Mouse (Mus musculus): ENCODE results near the gene Rnf148. TPM values are rescaled to one million over a fixed set of nuclear protein-coding genes. Genes with fewer than 3 reads are reported as not detected.

Gene Rnf148
- under 1 TPM; 0.44 to 0.80 TPM for total RNA-seq (2021)

DNA sequence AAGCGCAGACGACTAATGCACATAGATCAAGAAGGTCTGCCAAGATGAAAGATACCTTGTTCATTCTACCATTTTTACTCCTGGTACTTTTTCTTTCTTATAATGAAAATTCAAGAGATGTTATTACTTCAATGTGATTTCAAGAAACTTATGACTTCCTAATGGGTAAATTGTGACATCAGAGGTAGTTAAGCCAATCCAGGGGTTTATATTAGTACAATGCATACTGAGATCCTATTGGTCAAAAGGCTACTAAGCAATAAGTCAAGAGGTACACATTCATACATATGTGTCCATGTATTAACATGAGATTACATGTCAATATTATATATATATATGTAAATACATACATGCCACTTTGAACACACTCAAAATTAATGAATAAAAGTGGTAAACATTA is at the start of gene Rnf148:
Gene Rnf148, minus strand, starts transcription at position 101 of the 400 bp plus-strand sequence.
- no peak for DNase-seq (ENCODE audit: extremely low spot score in 1 of 2, low spot score in 1 of 2)

DNA sequence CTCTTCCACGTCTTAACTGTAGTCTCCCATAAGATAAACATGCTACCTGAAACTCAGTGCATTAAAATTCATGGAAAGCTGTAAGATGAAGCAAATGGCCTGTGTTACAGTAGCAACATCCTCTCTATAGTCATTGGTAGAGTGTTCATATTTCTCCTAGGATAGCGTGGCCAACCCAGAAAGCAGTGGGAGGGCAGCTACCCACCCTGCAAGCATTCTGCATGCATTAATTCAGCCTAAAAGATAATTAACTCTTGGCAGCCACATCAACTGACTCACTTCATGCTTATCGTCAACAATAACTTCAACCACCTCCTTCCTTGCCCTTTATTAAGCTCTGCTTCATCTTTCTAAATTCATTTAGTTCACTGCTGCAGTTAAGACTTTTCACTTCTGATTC is 45.9 kb upstream of the Rnf148 start:
- no peak for DNase-seq (ENCODE audit: extremely low spot score in 1 of 2, low spot score in 1 of 2)

DNA sequence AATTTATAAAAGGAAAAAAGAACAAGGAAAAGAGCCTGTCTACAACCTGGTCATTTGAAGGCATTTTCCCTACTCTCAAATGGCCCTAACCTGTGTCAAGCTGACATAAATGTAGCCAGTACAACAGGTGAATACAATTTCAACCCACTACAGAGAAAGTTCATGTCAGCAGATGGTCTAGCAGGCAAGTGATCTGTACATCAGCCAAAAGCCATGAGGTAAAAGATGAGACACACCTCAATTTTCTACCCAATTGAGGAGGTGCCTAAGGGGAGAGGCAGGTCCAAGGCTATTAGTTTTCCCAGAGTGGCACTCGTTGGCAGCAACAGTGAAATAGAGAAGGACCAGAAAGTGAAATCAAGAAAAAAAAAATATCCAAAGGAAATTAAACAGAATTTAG is 23.2 kb upstream of the Rnf148 start:
- DNase-seq (ENCODE audit: extremely low spot score in 1 of 2, low spot score in 1 of 2) = no peak

DNA sequence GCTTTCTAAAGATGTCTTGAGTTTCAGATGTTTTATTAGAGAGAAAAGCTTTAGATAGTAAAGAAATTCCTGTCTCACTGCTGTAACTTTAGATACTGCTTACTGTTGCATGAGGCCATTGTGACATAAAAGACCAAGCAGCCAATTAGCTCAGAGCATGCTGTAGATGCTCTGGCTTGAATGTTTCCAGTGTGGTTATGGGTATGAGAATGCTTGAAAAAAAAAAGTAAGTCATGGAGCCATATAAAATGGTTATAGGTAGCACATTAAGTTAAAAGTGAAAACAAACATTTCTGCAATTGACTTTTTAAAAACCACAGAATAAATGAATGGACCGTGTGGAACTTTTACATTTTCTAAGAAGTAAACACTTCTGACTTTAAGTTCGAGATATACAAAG is 4.7 kb downstream of the Rnf148 start, which contains the start of gene Rnf133:
Gene Rnf133, minus strand, starts transcription at position 101 of the 400 bp plus-strand sequence.
- DNase-seq (ENCODE audit: extremely low spot score in 1 of 2, low spot score in 1 of 2) = no peak

DNA sequence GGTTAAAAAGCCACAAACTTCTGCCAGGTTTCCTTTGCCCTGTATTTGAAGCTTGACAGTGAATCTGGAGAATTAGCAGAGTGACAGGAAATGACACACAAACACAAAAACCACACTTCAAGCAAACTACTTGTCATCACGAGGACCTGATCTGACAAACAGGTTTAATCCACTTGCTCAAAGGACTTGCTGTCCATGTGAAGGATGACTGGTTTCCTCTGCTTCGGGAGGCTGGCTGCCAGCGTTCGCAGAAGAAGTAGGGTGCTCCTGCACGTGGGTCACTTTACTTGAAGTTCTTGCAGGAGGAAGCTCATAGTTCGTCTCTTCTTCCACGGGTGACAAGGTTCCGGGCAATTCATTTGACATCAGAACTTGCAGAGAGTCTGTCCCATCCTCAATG is 6.2 kb downstream of the Rnf148 start:
- DNase-seq (ENCODE audit: extremely low spot score in 1 of 2, low spot score in 1 of 2) = no peak

DNA sequence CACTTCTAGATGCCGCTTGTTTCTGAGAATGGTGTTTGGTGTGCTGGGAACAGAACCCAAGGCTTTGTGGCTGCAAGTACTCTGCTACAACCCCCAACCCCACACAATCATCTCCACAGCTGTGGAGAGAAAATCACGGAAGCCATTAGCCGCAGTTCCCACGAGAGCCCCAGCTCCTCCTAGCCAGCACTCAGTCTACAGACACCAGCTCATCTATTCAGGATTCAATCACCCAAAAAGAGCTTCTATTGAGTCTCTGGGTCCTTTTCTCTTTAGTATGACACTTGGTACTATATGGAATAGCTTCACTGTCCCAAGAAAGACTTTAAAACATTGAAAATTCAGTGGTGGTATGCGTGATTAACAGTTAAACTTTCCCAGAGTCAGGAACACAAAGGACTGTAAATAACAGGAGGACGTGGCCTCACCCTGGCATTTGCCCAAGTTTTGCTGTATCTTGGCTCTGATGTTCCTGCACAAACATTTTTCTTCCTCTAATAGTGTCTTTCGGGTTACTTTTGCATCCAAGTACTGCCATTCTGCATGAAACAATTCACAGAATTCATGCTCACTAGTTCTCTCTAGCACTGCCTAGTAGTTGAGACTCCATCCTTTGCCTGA is 7.2 kb downstream of the Rnf148 start:
- no peak for DNase-seq (ENCODE audit: extremely low spot score in 1 of 2, low spot score in 1 of 2)

DNA sequence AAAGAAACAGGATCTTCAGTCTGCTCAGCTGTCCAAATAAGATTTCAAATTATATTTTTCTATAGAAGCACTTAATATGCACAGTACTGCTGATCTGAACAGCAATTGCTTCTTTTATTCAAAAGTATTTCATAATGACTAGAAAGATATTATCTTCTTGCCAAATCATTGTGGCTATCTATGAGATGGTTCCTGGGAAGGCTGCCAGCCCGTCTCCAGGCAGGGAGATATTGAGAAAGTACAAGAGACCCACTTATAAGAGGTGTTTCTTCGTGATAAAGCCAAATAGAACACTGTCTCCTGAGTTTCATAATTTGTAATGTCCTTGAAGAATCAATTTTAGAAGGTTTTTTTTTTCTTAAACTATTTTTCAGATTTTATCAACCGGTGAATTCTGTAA is 17.9 kb downstream of the Rnf148 start:
- DNase-seq (ENCODE audit: extremely low spot score in 1 of 2, low spot score in 1 of 2) = peak in 1 of 2 experiments; percentile 25

DNA sequence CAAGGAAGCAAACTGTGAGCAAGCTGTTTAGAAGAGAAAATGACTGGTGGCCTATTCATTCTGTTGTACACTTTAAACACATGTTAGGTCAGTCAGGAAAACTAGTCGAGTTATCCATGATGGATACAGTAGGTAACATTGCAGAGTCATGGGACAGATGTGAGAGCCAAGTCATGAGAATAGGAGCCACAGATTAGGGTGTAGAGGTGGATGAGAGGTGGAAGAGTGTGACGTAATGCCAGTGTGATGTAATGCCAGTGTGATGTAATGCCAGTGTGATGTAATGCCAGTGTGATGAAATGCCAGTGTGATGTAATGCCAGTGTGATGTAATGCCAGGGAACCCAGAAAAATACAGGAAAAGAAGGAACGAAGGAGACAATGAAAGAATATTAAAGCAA is 19.7 kb downstream of the Rnf148 start:
- DNase-seq (ENCODE audit: extremely low spot score in 1 of 2, low spot score in 1 of 2) = no peak

DNA sequence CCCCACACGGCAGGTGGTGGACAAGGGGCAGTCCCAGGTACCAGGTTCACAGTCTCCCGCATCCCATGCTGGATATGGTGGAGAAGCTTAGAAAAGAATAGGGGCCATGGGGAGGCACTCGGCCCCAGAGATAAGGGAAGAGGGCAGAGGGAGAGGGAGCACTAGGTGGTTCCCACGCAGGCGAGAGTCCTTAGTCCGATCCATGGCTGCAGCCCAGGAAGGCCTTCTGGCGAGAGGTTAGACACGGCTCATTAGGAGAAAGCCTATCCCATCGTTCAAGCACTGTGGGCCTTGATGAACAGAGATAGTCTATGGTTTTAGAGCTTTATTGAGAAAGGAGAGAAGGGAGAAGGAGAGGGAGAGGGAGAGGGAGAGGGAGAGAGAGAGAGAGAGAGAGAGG is 20.9 kb downstream of the Rnf148 start:
- no peak for DNase-seq (ENCODE audit: extremely low spot score in 1 of 2, low spot score in 1 of 2)

DNA sequence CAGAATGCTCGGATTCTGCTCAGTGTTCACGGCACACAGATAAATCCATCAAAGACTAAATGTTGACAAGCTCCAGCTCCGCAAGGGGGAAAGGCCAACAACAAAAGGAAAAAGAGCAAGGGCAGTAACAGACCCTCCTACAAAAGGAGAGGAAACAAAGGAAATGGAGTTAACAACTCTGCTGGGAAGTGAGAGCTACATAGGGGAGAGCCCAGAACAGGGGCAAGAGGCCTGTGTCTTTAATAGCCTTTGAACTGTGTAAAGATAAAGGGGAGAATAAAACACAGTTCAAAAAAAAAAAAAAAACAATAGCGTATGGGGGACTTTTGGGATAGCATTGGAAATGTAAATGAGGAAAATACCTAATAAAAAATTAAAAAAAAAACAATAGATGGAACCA is 24.5 kb downstream of the Rnf148 start:
- DNase-seq (ENCODE audit: extremely low spot score in 1 of 2, low spot score in 1 of 2) = no peak

Other genes starting within 250 kb of the Rnf148 start
- gene Rnf133, start 4.8 kb downstream of the Rnf148 start, total RNA-seq (2021) = 1 to 10 TPM in 1 of 2 experiments, under 1 TPM in 1; 0.20 to 1.1 TPM
- 10 to 100 TPM; 78.3 to 87.8 TPM for gene Cadps2, start 184.3 kb upstream of the Rnf148 start, total RNA-seq (2021)

Measured in layer of hippocampus, postnatal 25 days (tissue).